Mouse (Mus musculus) kidney, postnatal 10 days (tissue): ENCODE measurements around the gene Olfr1308.

ENCODE experiments used
- DNase-seq: peaks from one replicate; pipeline ENCODE4 v3.0.0; 2021; ENCODE audit warnings: mixed read lengths

Gene Olfr1308

DNA sequence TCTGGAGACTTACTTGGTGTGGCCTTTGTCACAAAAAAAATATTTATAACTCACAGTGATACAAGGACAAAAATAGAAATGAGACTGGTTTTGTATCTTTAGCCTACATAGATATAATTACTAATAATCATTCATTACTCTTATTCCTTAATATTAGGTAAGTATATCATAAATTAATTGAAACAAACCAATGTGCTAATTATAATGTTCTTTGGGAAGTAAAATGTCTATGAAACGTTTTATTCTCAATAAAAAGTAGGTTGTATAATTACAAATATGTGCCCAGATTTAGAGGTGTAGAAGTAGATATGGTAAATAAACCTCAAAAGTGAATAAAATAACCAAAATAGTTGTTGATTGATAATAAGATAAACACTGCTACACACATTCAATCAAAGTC lies at the start of gene Olfr1308:
TSS of gene Olfr1308 (minus strand) at position 101 of the 400 bp plus-strand sequence.
- DNase-seq, result no peak

DNA sequence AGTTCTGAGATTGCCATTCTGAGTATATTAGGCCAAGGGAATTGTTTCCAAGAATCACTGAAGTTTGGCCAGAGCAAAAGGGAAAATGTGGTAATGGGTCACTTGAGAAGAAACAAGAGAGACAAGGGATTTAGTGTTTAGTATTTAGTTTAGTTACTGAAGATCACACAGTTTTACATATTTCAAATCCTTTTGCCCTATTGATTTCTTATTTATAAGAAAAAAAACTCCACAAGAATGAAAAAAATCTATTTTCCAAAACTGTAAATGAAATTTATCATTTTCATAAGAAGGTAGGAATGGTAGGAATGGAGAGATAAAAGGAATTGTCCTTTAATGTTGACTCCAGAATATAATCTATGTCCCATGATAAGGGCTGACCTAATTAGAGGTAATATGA lies 47.9 kb upstream of the Olfr1308 start, which contains the start of gene Olfr1310:
TSS of gene Olfr1310 (minus strand) at position 101 of the 400 bp plus-strand sequence.
- no peak for DNase-seq

DNA sequence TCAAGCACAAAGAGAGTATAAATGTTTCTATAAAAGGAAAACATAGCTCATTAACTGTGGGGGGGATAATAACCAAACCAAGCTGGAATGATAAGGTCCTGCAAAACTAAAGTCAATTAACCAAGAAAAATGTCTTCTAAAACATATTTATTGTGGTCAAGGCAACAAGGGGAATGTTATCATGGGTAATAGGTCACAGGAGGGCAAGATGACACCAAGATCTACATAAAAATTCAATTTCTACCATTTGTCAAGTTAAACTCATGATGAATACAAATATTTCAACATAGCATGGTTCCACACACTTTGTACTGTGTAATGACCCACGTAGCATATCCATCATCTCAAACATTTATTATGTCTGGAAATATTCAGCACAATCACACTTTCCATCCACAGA lies 25.4 kb upstream of the Olfr1308 start, which contains the start of gene Olfr1309:
TSS of gene Olfr1309 (minus strand) at position 101 of the 400 bp plus-strand sequence.
- DNase-seq, result no peak

DNA sequence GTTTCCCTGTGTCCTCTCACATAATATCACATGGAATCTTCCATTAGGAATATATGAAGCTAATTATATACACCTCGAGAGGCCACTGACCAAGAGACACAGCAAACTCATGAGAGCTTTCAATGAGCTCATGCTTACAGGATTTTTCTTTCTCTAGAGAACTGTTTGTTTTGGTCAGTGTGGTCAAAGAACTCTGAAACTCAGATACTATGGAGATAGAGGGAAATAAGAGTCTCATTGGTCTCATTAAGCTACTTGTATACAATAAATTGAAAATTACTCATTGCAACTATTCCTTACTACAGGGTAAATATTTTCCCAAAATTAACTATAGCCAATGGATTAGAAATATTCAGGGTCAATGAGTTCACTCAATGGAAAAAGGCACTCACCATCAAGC lies 15.4 kb downstream of the Olfr1308 start, which contains the start of gene Olfr1307:
TSS of gene Olfr1307 (minus strand) at position 101 of the 400 bp plus-strand sequence.
- DNase-seq, result no peak

DNA sequence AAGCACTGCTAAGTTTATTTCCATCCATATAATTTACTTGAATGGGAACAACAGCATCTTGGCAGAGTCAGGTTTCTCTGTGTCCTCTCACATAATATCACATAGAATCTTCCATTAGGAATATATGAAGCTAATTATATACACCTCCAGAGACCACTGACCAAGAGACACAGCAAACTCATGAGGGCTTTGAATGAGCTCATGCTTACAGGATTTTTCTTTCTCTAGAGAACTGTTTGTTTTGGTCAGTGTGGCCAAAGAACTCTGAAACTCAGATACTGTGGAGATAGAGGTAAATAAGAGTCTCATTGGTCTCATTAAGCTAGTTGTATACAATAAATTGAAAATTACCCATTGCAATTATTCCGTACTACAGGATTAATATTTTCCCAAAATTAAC lies 48.6 kb downstream of the Olfr1308 start, which contains the start of gene Olfr1306:
TSS of gene Olfr1306 (minus strand) at position 101 of the 400 bp plus-strand sequence.
- no peak for DNase-seq
